Mouse (Mus musculus): ENCODE data around the gene Frat1.
A peak's percentile ranks its signal among the peaks of the same experiment; 100 is the strongest.

Gene Frat1

GRCm38 (mm10) chr19:41816410-41816809 lies 13.4 kb upstream of the Frat1 start:
- DNase-seq (ENCODE audit: low read depth, low spot score), result no peak

DNA sequence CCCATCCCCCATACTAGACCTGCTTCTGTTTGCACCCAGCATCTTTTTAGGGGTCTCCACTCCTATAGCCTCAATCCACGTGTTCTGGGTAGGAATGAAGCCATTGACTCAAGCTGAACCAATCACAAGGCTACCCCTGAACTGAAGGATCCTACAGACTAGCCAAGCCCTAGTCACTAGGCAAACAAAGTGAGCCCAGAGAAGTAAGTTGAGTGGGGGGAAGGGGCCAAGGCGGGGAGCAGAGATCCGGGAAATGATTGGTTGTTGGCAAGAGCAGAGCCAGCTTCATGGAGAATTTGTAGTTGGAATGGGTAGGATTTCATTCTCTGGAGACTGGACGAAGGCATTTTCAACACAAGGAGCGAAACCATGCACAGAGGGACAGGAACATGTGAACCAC lies 12.9 kb upstream of the Frat1 start:
- DNase-seq (ENCODE audit: low read depth, low spot score), result no peak

- no peak for DNase-seq (ENCODE audit: low read depth, low spot score)
Observed at GRCm38 (mm10) chr19:41817325-41817724, 12.4 kb upstream of the Frat1 start.

- no peak for DNase-seq (ENCODE audit: low read depth, low spot score)
Observed at GRCm38 (mm10) chr19:41818749-41819148, 11.0 kb upstream of the Frat1 start.

DNA sequence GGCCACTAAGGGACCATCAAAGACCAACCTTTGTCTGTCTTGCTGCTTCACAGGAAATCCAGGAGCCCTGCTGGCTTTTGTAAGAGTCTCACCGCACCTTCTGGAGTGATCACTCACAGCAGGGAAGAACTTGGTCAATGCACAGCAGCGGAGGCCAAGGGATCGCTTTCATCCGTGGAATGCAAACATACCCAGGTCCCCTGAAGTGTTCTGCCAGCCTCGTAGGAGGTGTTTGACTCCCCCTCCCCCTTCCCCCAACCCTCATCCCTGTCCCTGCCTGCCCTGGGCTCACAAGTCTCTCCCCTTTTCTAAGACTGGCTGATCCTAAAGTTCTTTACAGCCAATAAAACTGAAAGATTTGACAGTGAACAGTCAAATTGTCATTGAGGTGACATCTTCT lies 8.3 kb upstream of the Frat1 start:
- DNase-seq (ENCODE audit: low read depth, low spot score), result no peak

GRCm38 (mm10) chr19:41822589-41822988 lies 7.2 kb upstream of the Frat1 start:
- no peak for DNase-seq (ENCODE audit: low read depth, low spot score)

DNA sequence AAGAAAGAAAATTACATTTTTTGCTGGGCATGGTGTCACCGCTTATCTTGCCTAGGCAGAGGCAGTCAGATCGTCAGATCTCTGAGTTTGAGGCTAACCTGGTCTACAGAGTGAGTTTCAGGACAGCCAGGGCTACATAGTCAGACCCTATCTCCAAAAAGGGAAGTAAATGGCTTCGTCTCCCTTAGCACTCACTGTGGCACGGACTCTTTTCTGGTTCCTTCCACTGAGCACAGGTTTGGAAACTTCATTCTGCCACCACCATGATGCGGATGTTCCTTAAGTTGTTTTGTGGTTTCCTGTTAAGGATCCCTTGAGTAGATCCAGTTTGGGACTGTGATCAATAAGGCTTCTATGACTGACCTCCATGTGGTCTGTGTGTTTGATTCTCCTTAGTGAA lies 4.8 kb upstream of the Frat1 start:
- DNase-seq (ENCODE audit: low read depth, low spot score), result no peak

GRCm38 (mm10) chr19:41826529-41826928 lies 3.2 kb upstream of the Frat1 start:
- no peak for DNase-seq (ENCODE audit: low read depth, low spot score)

GRCm38 (mm10) chr19:41828941-41829340 lies 829 bp upstream of the Frat1 start:
- DNase-seq (ENCODE audit: low read depth, low spot score), result no peak

DNA sequence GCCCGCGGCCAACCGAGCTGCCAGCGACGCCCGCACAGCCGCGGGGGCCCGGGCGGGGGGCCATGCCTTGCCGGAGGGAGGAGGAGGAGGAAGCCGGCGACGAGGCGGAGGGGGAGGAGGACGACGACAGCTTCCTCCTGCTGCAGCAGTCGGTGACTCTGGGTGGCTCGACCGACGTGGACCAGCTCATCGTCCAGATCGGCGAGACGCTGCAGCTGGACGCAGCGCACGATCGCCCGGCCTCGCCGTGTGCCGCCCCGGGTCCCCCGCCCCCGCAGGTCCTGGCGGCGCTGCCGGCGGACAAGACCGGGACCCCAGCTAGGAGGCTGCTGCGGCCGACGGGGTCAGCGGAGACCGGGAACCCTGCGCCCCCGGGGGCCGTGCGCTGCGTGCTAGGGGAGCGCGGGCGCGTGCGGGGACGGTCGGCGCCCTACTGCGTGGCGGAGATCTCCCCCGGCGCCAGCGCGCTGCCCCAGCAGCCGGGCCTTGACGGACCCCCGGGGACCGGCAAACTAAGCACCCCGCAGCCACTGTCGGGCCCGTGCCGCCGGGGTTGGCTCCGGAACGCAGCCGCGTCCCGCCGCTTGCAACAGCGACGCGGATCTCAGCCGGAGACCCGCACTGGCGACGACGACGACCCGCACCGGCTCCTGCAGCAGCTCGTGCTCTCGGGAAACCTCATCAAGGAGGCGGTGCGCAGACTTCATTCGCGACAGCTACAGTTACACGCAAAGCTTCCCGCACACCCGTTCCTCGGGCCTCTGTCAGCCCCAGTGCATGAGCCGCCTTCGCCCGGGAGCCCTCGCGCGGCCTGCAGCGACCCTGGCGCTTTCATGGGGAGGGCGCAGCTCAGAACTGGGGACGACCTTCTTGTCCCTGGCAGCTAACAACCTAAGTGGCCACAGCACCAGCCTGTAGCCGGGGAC lies 599 bp downstream of the Frat1 start:
- DNase-seq (ENCODE audit: low read depth, low spot score), result peak; percentile 82

DNA sequence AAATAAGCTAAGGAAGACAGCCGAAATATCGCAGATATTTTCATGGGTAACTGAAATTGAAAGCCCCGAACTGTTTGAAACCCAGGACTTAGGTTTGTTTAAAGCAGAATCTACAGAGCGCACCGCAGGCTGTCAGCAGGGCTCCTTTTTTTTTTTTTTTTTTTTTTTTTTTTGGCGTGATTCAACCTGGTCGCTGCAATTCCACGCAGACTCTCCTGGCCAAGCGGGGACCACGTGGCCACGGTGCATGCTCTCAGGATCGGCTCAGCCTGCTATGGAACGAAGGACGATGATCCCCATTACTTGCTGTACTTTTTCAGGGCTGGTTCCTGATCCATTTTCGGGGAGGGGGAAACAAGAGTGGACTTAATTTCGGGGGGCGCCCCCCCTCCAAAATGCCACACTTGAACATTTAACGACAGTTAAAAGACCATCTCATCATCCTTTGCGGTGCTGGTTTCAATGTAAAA lies 1.4 kb downstream of the Frat1 start:
- no peak for DNase-seq (ENCODE audit: low read depth, low spot score)

DNA sequence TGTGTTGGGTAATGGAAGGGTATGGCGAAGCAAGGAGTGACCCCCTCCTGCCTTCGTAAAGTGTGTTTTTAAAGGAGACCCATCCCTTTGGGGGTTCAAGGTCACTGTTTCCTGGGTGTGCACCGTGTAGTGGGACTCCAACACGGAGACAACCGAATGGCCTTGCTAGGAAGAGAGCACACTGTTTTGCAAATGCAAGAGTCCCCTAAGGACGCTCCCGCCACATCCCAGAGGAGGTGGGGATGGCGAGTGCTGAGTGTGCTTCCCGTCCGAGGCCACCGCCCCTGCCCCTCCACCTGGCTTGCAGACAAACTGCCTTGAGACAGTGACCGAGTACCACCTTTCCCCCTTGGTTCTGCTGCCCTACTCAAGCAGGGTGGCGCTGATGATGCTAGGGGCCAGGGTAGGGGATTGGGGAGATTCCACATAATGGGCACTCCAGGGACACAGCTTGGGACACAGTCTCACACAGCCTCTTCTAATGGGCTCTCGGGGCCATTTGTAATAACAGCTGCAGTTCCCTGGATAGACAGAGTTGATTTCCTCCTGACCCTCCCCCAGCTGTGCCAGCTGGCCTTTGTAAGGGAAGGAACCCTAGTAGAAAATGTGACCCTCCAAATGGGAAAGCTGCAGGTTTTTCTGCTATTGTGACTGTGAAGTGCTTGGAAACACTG lies 2.1 kb downstream of the Frat1 start:
- DNase-seq (ENCODE audit: low read depth, low spot score), result no peak

DNA sequence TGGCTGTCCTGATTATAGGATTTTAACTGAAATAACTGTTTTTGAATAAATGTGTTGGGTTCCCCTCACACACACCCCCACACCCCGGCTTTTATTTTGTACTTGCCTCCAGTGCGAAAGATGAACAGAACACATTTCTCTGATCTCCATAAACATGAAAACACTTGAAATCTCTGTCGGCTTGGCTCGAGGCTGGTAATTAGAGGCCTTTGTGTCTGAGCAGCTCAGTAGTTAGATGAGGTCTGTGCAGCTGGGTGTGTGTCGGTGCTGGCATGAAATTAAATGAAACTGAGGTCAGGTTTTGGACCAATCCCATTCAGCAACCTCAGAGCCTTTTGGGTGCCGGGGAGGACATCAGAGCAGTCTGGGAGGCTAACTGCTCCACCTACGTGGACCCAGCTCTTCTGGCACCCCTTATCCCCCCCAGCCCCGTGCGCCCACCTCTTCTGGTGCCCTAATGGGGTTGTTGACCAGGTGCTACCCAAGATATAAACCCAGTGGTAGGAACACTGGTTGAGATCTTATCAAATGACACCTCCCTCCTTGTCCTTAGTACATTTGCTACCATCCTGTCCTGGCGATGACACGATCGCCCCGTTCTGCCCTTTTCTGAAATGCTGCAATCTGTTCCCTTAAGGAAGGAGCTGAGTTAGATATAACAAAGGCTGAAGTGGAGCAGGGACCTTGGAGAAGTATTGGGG lies 2.9 kb downstream of the Frat1 start:
- no peak for DNase-seq (ENCODE audit: low read depth, low spot score)

DNA sequence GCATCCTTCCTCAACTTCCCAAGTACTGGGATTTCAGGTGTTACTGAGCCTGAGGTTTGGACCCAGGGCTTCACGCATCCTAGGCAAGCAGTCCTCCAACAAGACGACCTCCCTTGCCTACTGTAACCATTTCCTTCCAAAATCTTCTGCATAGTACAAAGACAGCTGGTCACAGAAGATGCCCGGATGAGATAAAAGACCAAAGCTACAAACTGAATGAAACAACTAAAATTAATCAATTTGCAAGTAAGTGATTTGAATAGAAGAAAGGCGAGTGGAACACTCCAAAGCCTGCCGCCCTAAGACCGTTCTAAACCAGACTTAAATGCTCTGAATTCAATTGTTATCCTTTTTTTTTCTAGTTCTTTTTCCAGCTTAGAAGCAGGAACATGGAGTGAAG lies 5.6 kb downstream of the Frat1 start:
- no peak for DNase-seq (ENCODE audit: low read depth, low spot score)

GRCm38 (mm10) chr19:41835816-41836215 lies 6.0 kb downstream of the Frat1 start:
- no peak for DNase-seq (ENCODE audit: low read depth, low spot score)

DNA sequence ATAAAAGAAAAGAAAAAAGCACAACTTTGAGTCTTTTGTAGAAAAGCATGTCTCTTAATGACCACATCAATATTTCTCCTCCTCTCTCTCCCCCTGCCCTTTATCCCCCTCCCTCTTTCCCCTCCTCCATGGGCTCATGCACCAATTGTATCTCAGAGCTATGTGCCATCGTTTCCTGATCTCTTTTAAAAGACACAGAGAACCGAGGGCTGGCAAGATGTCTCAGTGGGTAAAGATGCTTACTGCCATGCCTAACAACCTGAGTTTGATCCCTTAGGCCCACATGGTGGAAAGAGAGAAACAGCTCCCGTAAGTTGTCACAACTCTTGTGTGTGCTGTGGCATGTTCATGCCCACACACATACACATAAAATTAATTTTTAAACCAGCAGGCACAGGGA lies 6.9 kb downstream of the Frat1 start:
- no peak for DNase-seq (ENCODE audit: low read depth, low spot score)

DNA sequence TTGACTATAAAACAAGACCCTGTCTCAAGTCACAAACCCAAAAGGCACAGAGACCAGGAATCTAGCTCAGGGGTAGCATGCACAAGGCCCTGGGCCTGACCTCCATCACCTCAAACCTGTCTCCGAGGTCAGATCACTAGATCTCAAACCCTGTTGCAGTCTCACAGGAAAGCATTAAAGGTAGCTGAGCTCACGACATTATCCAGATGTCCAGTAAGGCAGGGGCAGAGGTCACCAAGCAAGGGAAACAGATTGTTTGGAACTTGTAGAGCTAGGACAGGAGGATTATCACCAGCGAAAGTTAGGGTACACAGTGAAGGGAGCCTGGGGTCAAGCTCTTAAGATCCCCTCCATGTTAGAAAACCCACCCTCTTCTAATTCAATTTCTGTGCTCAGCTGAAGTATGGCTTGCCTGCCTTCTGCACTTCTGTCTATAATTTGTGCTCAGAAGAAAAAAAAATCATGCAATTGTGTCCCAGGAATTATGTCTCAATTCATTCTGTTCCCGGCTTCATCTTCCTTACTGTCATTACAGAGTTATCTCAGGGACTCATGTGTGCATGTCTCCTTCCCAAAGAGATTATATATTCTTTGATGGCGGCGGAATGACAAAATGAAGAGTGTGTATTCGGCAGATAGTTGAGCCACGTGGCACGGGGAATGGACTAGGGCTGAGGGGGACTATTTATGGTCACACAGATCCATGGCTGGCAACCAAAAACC lies 7.6 kb downstream of the Frat1 start:
- DNase-seq (ENCODE audit: low read depth, low spot score), result no peak

GRCm38 (mm10) chr19:41837917-41838261 lies 8.1 kb downstream of the Frat1 start:
- no peak for DNase-seq (ENCODE audit: low read depth, low spot score)

- DNase-seq (ENCODE audit: low read depth, low spot score), result no peak
Observed at GRCm38 (mm10) chr19:41838808-41839207, 9.0 kb downstream of the Frat1 start.

DNA sequence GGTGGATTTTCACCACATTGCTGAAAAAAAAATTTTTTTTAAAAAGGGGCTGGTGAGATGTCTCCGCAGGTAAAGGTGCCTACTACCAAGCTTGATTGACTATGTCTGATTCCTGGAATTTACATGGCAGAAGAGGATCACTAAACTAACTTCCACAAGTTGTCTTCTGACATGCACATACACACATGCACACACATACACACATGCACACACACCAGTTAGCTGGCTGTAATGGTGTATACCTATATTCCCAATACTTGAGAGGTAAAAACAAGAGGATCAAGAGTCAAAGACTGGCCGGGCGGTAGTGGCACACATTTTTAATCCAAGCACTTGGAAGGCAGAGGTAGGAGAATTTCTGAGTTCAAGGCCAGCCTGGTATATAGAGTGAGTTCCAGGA lies 9.9 kb downstream of the Frat1 start:
- no peak for DNase-seq (ENCODE audit: low read depth, low spot score)

DNA sequence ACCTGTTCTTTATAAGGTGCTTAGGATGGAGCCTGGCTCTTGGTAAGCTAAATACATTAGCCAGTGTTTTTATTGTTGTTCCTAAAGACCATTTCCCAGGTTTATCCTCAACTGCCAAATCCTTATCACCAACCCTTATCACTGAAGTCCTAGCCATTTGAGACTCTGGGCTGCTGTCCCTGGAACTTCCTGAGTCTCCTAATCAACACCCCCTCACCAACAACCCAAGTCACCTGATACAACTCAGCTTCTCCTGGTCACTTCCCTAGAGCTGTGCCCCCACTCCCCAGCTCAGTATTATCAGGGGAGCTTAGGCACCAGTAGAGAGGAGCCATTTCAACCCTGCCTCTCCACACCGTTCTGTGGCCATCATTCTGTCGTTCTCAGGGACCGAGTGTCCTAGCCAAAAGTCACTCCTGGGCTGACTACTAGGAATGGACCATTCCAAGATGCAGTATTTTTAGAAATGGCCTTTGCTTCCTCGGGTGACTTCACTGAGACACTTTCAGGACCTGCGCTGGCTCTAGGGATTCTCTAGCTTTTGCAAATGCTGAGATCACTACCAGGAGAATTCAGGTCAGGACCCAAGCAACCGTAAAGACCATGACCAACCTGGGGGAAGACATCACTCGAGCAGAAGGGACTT lies 11.5 kb downstream of the Frat1 start:
- no peak for DNase-seq (ENCODE audit: low read depth, low spot score)

Data from CD4-positive helper T cell, adult 2 months (primary cell).